Mouse (Mus musculus): Measurements from ENCODE around the gene Irf2bp1.

DNA sequence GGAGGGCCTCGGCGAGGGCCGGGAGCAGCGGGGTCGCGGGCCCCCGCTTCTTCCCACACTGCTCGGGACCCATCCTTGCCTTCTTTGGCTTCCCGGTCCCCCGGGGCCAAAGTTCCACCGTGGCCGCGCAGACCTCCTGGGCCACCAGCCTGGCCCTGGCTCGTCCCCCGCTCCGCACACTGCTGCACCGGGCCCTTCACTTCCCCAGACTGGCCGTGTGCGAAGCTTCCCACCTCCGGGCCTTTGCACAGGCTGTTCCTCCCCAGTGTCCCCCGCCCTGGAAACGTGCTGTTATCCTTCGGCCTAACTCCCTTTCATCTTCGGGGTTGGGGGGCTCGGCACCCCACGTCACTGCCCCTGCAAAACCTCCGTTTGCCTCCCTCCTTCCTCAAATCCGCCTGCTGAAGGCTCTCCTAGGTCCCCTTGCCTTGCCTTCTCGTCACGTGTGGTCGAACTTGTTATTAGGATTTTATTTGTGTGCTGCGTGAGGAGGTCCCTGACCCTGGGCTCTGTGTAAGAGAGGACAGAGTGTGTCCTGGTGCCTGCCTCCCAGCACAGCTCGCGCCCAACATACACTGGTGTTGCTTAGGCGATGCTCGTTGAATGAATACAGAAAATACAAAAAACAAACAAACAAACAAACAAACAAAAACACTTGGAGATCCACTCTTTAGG, 20.9 kb downstream of the Irf2bp1 start:
- TF ChIP-seq CTCF (conservative IDR thresholded peaks at IDR 0.05; ENCODE audit: low read length) (no peak), NANOG (IDR thresholded peaks at IDR 0.05; ENCODE audit: borderline replicate concordance, low read length) (no peak)

Data from E14TG2a.4 (cell line).